Mouse (Mus musculus) megakaryocyte, embryonic 14.5 days (primary cell): ENCODE data around the gene Wdhd1.

Experiments
- FLI1 ChIP-seq: IDR thresholded peaks from 2 replicates; pipeline ENCODE4 v1.6.1; 2012; ENCODE audit warnings: low read length, inconsistent platforms, mixed read lengths
- GATA1 ChIP-seq: IDR thresholded peaks from 3 replicates; pipeline ENCODE4 v1.6.1; 2012; ENCODE audit warnings: mixed read lengths, low read length, inconsistent platforms, borderline replicate concordance

DNA sequence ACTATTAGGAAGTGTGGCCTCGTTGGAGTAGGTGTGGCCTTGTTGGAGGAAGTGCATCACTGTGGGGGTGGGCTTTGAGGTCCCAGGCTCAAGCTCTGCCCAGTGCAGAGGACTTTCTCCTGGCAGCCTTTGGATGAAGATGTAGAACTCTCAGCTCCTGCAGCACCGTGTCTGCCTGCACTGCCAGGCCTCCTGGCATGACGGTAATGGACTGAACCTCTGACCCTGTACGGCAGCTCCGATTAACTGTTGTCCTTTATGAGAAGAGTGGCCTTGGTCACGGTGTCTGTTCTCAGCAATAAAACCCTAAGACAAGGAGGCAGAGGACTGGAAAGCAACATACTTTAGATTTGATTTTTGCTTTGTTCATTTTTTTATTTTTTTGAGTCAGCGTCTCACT lies 40.2 kb downstream of the Wdhd1 start:
- no peak for TF ChIP-seq GATA1
- no peak for TF ChIP-seq FLI1
